Mouse (Mus musculus) layer of hippocampus, adult 8-10 months (tissue): ENCODE data around the gene Rbm24. TPM values are rescaled to one million over a fixed set of nuclear protein-coding genes. Genes with fewer than 3 reads are reported as not detected.
A peak's percentile ranks its signal among the peaks of the same experiment; 100 is the strongest.

ENCODE experiments used
- DNase-seq, 2 experiments: peaks; one replicate each; pipeline ENCODE4 v3.0.0; 2022; ENCODE audit warnings: low spot score in 2 of 2
- total RNA-seq, 4 experiments: library from RNA; stranded (reverse); gene quantifications; 2 replicates each; pipeline ENCODE4 v1.2.4; 2022

The Rbm24 gene
- total RNA-seq: 10 to 100 TPM; 17.8 to 22.7 (median 18.5) TPM

DNA sequence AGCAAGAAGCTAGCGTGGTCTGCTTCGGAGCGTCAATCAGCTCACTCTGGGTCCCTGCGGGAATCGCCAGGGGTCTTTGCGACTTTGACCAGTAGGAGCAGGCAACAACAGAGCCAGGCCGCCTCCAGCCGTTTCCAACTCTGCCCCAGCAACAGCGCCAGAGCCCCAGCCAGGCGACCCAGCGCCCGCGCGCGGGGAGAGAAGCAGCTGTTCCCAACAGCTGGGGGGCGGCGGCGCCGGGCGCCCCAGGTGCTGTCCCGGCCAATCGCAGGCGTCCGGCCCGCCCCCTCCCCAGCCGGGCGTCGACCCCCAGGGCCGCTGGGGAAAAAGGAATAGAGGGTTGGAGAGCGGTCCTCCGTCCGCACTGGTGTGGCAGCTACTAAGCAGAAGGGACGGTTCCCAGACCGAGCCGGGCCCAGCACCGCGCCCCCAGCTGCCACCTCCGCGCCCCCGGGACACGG, at the start of gene Rbm24:
TSS of gene Rbm24 (plus strand) at position 294 of the 461 bp plus-strand sequence.
- DNase-seq: no peak

DNA sequence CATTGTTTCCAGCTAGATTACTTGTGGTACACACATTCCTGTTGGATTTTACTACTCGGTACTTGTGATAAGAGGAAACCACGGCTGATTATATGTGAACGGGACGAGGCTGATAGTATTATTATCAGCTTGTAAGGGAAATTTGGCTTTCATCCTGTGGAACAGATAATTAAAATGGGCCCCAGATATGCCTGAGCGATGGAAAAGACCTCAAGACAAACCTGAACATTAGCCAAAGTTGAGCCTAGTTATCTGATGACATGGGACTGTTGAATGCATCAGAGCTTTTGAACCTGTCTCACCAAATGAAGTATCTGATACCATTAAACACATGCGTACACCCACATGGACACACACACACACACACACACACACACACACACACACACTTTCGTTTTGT, 45.4 kb upstream of the Rbm24 start:
- DNase-seq: no peak

DNA sequence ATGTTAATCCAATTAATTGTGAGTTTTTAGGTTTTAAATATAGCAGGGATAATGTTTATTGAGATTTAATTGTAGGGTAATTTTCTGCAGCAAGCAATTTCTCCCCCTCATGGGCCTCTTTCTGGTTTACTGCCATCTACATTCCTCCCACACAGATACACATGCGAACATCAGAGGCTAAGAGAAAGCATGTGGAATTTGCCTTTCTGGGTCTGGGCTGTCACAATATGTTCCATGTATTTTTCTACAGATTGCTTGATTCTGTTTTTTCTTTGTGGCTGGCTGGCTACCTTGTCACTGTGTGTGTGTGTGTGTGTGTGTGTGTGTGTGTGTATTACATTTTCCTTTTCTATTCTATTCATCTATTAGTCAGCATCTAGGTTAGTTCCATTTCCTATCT, 42.9 kb upstream of the Rbm24 start:
- peak in 1 of 2 experiments; percentile 38 for DNase-seq

DNA sequence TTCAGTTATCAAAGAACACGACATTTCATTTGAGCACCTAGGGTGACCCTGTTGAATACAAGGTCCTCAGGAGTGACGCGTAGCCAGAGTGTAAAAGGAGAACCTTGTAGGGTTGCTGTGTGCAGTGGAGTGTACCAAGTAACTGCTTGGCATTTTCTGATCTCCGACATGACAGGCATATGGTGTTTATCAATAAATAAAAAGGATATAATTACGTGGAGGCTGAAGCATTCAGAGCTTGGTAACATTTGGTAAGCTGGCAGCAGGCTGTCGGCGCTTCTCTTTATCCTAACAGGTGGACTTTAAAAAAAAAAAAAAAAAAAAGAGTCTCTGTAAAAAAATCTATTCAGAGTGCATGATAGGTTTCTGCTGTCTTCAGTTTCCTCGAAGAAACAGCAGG, 30.8 kb upstream of the Rbm24 start:
- DNase-seq: no peak

DNA sequence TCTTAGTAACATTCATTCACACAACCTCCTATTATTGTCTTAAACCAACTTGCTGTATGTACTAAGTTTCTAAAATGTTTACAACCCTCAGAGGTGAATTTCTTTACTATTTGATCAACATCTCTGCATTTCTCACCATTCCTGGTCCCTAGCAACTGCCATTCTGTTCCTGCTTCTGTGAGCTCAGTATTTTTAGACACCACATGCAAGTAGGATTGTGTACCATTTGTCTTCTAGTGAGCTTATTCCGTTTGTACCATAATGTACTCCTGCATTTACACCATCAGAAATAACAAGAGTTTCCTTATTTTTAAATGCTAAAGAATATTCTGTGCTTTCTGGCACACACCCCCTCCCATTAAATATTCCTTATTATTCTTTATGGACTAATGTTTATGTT, 26.6 kb upstream of the Rbm24 start:
- DNase-seq: no peak

DNA sequence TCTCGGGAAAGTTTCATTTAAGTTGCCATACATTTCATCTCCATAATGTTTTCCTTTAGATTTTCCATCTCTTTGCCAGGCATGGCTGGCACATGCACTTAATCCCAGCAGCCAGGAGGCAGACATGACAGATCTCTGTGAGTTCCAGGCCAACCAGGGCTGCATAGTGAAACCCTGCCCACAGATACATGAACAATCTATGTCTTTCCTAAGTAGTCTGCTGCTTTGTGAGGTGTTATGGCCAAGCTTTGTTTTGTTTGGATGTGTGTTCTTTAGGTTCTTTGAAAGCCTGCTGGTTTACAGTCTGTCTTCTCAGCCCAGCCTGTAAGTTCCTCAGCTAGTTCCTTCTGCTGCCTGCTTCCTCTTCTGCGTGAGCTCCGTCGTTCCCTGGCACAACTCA, 25.3 kb upstream of the Rbm24 start:
- DNase-seq: no peak

DNA sequence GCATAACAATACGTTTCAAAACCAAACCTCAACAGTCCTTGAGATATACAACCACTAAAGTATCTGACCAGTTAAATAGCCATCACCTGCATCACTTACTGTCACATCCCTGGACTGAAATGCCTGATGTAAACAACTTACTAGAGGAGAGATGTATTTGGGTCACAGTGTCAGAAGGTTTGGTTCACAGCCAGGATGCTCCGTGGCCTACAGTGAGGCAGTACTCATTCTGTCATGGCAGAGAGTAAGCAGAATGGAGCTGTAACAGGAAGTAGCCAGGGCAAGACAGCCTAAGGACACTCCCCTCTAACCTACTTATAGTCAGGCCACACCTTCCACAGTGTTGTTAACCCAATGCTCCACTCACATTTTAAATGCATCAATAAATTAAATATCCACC, 24.3 kb upstream of the Rbm24 start:
- no peak for DNase-seq

DNA sequence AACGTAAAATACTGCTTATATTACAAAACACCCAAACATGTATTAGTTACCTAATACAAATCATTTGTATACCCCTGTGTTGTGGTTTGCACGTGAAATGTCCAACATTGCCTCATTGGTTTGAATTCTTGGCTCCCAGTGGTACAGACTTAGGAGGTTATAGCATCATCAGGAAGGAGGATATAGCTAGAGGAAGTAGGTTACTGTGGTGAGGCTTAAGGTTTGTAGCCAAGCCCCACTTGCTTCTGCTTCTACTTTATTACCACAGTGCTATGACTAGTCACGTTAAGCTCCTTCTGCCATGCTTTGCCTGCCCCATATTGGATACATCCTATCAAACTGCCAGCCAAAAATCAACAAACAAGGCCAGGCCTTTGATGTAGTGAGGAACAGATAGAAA, 21.0 kb upstream of the Rbm24 start:
- no peak for DNase-seq

DNA sequence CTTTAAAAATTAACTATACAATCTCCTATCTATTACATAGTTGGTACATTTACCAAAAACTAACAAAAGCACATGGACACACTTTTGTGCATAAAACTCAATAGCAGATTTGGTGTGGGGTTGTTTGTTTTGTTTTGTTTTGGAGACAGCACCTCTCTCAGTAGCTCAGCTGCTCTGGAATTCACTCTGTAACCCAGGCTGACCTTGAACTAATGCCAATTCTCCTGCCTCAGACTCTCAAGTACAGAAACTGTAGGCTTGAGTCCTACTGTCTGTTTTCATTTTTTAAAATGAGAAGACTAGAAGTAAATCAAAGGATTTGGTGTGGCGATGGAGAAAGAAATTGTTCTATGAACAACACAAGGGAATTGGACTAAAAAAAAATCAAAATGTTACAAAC, 11.1 kb upstream of the Rbm24 start:
- DNase-seq: no peak

DNA sequence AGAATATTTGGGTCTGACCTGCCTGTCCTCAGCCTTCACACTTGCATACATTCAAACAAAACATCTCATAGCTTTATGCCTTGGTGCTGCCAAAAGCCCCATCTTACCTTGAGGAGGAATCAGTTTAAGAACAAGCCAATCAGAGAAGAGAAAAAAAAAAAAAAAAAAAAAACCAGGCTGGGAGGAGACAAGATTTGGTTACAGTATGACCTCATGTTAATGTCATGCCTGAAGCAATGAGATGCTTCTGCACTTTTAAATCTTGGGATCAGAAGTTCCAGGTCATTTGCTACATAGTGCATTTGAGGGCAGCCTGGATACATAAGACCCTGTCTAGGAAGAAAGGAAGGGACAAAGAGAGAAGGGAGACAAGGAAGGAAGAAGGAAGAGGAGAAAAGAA, 6.0 kb upstream of the Rbm24 start:
- DNase-seq: no peak

DNA sequence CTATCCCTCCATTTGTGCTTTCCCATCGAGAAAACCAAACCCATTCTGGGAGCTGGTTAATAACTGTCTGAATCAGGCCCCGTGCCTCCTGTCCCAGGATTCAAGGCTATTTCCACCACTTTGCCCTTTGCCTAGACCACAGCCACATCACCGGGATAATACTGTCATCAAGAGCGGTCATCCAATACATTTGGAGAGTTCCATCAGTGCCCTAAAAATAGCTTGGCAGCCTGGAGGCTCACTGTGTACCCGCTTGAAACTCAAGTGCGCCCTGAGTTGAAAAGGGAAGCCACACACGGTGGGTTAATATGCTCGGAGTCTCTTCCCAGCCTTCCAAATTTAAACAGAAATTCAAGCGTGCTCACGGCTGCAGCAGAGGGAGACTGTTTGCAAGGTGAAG, 4.6 kb upstream of the Rbm24 start:
- no peak for DNase-seq

DNA sequence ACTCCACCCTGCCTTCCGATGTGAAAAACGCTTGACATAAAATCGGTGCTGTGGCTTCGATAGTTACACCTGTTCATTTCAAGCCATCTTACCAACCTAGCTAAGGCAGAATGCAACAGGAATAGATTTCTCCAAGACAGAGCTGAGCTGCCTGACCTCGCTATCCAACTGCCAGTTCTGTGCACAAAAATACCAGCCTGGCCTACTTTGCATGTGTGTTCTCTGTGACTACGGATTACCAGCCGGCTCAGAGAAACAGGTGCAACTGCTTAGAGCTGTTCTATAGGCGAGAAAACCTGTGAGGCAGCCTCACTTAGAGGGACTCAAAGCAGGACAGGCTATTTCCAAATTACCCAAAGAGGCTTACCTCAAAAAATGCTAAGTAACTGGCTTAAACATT, 4.2 kb upstream of the Rbm24 start:
- DNase-seq: no peak

DNA sequence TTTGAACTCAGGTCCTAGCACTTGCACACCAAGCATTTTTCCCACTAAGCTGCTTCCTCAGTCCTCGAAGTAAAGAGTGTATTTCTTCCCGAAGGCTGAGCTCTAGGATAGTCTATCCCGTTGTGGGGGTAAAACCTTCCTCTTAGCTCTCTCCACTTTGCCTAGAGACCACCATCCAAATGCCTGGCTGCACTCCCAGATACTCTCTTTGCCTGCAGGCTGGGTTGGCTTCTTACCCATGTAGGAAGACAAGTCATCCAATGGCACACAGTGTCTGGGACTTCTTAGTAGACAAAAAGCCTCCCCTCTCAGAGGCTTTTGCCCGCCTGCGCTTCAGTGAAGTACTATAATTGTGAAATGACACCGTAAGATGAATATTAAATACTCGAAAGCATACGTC, 2.2 kb upstream of the Rbm24 start:
- DNase-seq: no peak

DNA sequence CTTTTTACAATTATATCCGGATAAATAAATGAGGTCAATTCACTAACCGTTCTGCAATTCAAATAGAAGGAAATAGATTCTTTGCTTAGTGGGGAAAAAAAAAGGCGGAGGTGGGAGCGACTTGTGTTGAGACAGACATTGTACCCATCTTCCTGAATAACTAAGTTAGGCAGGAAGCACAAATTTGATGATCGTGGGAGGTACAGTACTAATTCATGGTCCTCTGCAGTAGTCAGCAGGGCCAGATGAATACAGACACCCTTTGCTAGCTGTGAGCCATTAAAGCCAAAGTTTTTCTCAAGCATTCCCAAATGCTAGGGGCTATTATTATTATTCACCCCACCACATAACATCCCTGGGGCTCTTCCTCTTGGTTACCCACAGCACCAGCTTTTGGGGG, 640 bp upstream of the Rbm24 start:
- no peak for DNase-seq

DNA sequence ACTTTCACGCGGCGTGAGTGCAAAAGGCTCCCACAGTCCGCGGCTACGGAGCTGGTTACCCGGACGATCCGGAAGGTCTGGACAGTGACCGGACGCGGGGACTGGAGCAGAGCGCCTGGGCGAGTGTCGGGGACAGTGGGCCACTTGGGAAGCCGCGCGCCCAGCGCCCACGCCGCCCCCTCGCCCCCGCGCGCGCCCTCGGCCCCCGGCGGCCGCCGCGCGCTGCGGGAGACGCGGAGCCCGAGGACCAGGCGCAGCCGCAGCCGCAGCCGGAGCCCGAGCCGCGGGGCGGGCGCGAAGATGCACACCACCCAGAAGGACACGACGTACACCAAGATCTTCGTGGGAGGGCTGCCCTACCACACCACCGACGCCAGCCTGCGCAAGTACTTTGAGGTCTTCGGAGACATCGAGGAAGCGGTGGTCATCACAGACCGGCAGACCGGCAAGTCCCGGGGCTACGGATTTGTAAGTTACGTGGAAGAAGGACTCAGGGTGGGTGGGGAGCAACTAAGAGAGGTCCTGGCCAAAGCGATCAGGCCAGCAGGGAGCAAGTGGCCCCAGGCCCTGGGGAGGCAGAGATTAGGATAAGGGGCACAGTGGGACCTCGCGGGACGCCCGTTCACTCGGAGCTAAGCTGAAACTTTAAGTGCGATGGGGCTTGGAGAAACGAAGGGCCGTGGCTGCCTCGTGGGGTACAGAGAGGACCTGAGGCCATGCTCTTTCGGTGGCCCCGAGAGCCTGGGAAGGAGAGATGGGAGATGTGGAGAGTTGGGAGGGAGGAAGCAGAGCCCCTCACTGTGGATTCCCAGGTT, 704 bp downstream of the Rbm24 start:
- no peak for DNase-seq

DNA sequence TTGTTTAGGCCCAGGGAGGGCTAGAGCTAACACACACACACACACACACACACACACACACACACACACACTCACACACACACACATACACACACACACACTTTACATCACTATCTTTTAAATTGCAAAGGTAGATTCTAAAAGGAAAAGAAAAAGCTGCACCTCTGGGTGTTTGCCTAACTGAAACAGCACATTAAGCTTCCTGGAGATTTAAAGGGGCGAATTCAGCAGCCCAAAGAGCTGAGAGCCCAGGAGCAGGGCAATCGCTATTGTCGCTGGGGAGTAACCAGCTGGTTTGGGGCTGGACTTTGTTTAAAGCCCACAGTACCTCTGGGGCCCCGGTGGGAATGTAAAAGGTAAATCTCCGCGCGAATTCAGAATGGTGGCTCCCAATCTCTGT, 1.4 kb downstream of the Rbm24 start:
- DNase-seq: no peak

DNA sequence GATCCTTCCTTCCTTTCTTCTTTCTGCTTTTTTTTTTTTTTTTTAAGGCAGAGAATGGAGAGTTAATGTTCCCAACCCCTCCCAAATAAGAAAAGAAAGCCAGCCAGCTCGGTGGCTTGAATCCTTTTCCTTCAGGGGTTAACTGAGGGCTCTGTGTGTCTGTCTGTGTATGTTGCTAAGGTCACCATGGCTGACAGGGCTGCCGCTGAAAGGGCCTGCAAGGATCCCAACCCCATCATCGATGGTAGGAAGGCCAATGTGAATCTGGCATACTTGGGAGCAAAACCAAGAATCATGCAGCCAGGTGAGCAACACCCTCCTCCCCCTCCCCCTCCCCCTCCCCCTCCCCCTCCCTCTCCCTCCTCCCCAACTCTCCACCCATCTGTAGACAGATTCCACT, 1.9 kb downstream of the Rbm24 start:
- no peak for DNase-seq

DNA sequence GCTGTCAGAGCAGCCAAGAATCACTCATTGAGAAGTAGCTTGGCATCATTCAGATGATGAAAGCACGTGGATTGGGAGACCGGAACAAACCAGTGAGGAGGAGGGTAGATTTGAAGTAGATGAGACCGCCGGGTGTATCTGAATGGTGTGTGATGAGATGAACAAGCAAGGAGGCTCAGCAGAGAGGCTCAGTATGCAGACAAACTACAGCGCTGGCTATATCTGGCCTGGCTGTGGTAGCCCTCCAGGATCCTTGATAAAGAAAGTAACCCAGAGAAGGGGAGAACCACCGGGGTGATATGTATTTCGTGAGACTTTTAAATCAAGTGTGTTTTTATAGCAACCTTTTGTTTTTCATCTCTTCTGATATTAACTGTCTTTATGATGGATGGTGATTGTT, 5.6 kb downstream of the Rbm24 start:
- DNase-seq: no peak

DNA sequence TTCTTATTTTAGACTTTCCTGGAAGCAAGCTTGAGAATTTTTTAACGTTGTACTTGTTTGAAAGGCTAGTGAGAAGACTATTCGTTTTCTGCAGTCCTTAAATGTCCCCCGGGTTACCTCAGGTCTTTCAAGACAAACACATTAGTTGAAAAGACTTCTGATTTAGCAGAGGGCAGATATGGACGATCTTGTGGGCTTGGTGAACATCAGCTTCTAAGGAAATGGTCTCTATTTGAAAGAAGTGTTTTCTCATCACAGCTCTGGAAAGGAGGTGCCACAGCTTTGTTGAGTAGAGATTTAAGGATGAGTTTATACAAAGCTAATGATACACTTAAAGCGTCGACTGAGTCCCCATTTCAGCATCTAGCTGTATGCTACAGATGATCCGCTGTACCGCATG, 6.1 kb downstream of the Rbm24 start:
- no peak for DNase-seq

DNA sequence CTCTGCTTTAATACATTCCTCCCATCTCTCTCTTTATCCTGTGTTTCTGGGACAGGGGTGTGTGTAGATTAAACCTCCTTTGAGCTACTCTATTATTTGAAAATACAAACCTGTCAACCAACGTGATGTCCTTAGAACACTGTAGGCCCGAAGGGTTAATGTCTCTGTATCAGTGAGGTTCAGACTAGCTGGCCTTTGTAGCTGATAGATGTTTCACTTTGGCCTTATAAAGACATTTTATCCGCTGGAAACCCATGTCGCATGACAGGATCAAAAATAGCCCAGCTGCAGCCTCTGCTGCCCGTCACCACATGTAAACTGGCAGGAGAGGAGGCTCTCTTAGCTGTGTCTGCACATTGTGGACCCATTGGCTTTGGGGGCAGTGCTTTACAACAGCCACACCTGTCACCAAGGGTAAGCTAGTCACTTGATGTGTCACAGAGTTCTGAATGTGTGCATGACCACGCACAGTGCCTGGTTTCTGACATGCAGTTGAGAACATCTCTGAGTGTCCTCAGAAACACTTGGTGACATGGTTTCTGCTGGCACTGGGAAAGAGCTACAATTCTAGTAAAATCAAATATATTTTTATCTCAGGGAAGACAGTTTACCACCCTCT, 8.5 kb downstream of the Rbm24 start:
- no peak for DNase-seq

DNA sequence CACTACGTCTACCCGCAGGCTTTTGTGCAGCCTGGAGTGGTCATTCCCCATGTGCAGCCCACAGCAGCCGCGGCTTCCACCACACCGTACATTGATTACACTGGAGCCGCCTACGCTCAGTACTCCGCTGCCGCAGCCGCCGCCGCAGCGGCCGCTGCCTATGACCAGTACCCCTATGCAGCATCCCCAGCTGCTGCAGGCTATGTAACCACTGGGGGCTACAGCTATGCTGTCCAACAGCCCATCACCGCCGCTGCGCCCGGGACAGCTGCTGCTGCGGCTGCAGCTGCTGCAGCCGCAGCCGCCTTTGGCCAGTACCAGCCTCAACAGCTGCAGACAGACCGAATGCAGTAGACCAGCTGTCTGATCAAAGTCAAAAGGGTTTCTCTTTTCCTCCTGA, 10.7 kb downstream of the Rbm24 start:
- no peak for DNase-seq

DNA sequence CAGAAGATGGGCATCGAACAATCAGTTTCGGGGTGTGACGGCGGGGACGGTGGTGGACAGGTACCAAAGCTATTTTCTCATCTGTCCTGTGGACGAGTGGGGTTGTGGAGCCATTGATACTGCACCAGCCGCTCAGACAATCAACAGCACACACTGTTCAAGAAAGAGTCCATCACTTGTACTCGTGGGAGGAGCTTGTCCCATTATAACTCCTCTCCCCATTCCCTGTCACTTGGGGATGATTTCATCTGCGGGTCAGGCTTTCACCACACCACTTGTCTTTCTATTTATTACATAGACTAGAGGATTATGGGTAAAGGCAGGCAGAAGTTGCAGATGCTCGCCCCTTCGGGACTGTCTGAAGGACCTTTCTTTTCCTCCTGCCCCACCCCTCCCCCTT, 11.6 kb downstream of the Rbm24 start:
- no peak for DNase-seq

DNA sequence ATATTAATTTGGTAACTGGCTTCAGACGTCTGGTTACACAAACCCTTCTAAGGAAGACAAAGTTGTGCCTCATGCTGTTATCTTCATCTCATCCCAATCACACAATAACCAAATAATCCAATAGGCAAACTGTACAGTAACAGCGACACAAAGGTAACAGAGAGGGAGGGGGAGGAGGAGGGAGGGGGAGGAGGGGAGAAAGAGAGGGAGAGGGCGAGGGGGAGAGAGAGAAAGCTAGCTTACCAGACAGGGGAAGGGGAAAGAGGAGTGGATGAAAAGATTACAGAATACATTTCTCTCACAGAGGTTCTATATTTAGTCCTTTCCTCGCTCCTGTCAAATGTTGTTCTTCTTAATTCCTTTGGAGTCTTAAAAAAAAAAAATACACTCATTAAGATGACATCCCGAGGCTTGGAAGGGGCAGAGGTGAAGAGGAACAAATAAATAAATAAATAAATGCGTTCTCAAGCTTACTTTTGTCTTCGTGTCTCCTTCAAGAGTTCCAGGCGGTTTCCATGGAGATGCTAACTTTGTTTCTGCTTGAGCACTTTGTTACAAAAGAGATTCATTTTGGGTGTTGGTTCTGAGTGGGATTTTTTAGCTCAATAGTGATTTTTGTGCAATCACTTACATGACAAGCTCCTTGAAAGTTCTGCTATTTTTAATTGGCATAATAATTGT, 15.8 kb downstream of the Rbm24 start:
- no peak for DNase-seq
